Mouse (Mus musculus): Measurements from ENCODE around the gene Exoc6. TPM values are rescaled to one million over a fixed set of nuclear protein-coding genes. Genes with fewer than 3 reads are reported as not detected.

Exoc6 gene
- polyA plus RNA-seq, 1 experiment from 2014 or later: 13.7 TPM

DNA sequence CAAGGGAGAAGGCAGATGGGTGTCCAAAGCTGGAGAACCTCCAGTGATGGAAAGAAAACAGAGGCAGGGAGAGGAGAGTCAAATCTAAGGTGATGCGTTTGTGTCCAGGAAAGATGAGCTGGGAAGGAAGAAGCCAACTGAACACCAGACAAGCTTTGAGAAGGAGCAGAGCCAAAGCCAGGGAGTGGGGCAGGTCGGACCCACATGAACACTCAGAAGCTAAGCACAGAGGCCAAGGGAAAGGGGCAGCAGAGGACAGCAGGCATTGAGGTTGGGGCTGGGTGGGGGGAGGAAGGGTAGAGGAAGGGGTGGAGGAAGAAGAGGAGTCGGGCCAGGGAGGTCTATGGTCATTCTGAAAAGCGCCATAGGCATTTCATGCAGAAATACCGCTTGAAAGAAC is 17.0 kb upstream of the Exoc6 start:
- H3K4me3 ChIP-seq (ENCODE audit: low read length): no peak overlapping the region
- no peaks in the 10 kb centered on the region for H3K9me3 ChIP-seq (ENCODE audit: control insufficient read depth, low read length)
- H3K27ac ChIP-seq (ENCODE audit: low read length): no peak overlapping the region
- no peak overlapping the region for H3K4me2 ChIP-seq (ENCODE audit: low read depth, low read length)
- no peak for ATAC-seq (ENCODE audit: low read depth)
- 66% methylated on average over 5 of the region's 5 CpGs for WGBS
- H3K36me3 ChIP-seq (ENCODE audit: control insufficient read depth, insufficient read depth, low read length): no peaks in the 10 kb centered on the region
- no peaks in the 10 kb centered on the region for H3K27me3 ChIP-seq (ENCODE audit: control insufficient read depth, insufficient read depth, low read depth, low read length)
- H3K9ac ChIP-seq (ENCODE audit: low read length): no peak overlapping the region
- H3K4me1 ChIP-seq (replicated peaks; ENCODE audit: control insufficient read depth, insufficient read depth, low read length): no peaks in the 10 kb centered on the region

DNA sequence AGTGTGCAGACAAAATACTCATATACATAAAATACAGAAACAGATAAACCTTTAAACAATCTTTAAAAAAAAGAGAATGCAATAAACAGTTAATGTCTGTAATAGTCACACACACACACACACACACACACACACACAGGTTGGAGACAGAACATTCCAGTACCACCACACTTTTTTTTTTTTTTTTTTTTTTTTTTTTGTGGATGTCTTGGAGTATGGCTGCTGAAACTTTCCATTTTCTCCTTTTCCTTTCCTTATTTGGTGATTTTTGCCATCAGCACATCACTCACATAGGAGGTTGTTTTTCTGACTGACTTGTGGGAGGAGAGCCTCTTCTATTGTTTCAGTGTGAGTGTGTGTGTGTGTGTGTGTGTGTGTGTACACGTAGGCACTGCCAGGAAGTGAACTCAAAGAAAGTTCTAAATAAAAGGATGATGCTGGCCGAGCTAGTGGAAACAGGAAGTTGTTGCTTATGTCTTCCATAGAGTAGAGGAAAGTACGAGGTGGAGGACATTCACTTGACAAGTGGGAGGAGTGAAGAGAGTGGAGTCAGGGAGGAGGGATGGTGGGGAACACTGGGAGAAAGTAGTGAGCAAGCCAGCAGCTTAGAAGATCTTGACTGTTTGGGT is 15.4 kb upstream of the Exoc6 start:
- Histone ChIP-seq H3K4me1 (replicated peaks; ENCODE audit: control insufficient read depth, insufficient read depth, low read length) (no peaks in the 10 kb centered on the region; the same call in 1 of the 2 replicates), H3K4me2 (ENCODE audit: low read depth, low read length) (no peak overlapping the region), H3K27ac (ENCODE audit: low read length) (no peak overlapping the region; the same call in 1 of the 2 replicates), H3K36me3 (ENCODE audit: control insufficient read depth, insufficient read depth, low read length) (no peaks in the 10 kb centered on the region), H3K9me3 (ENCODE audit: control insufficient read depth, low read length) (no peaks in the 10 kb centered on the region), H3K4me3 (ENCODE audit: low read length) (no peak overlapping the region), H3K27me3 (ENCODE audit: control insufficient read depth, insufficient read depth, low read depth, low read length) (no peaks in the 10 kb centered on the region), H3K9ac (ENCODE audit: low read length) (no peak overlapping the region)
- WGBS: 17% methylated on average over 3 of the region's 3 CpGs
- peak; percentile 72 for ATAC-seq (ENCODE audit: low read depth)

DNA sequence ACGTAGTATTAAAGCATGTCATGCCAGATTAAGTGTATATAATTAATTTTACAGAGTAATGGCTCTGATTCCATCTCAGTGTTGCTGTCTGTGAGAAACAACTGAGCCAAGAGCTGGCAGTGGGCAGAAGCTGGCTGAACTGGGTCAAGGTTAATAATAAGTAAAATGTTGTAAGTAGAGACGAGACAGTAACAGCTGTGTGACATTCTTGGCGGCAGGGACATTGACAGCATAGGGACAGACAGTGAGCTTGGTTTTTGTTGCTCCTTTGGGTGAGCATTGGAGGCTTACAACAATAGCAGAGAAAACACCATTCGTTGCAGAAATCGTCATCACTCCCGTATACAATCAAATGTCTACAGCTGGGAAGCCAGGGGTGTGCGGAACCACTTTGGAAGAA is 13.8 kb upstream of the Exoc6 start:
- 52% methylated on average over 7 of the region's 7 CpGs for WGBS
- H3K27ac ChIP-seq (ENCODE audit: low read length): no peak overlapping the region
- no peaks in the 10 kb centered on the region for H3K36me3 ChIP-seq (ENCODE audit: control insufficient read depth, insufficient read depth, low read length)
- H3K4me3 ChIP-seq (ENCODE audit: low read length): no peak overlapping the region
- no peaks in the 10 kb centered on the region for H3K27me3 ChIP-seq (ENCODE audit: control insufficient read depth, insufficient read depth, low read depth, low read length)
- H3K4me1 ChIP-seq (replicated peaks; ENCODE audit: control insufficient read depth, insufficient read depth, low read length): no peaks in the 10 kb centered on the region; the same call in 1 of the 2 replicates
- H3K9ac ChIP-seq (ENCODE audit: low read length): no peak overlapping the region
- no peak overlapping the region for H3K4me2 ChIP-seq (ENCODE audit: low read depth, low read length)
- H3K9me3 ChIP-seq (ENCODE audit: control insufficient read depth, low read length): no peaks in the 10 kb centered on the region
- peak; percentile 77 for ATAC-seq (ENCODE audit: low read depth)

DNA sequence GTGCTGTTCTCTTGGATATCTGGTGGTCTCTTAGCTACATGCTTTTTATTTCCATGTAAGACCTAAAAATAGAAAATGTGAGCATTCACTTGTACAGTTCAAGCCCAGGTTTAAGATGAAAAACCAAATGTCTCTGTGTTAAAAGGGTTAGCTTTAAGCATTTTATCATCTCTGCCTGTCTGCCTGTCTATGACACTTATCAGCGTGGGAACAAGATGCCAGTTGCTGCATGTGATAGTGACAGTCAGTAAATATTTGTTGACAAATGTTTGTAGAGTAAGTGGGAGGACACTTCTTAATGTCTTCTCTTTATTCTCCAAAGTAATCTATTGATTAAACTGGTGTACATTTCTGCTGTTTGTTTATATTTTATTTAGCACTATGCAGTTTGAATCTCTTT is 12.5 kb upstream of the Exoc6 start:
- H3K4me2 ChIP-seq (ENCODE audit: low read depth, low read length): no peak overlapping the region
- H3K9me3 ChIP-seq (ENCODE audit: control insufficient read depth, low read length): no peaks in the 10 kb centered on the region
- WGBS: 55% methylated on average over 1 of the region's 1 CpGs
- H3K27me3 ChIP-seq (ENCODE audit: control insufficient read depth, insufficient read depth, low read depth, low read length): no peaks in the 10 kb centered on the region
- H3K27ac ChIP-seq (ENCODE audit: low read length): no peak overlapping the region
- no peak overlapping the region for H3K9ac ChIP-seq (ENCODE audit: low read length)
- H3K4me3 ChIP-seq (ENCODE audit: low read length): no peak overlapping the region
- H3K4me1 ChIP-seq (replicated peaks; ENCODE audit: control insufficient read depth, insufficient read depth, low read length): no peaks in the 10 kb centered on the region; the same call in 1 of the 2 replicates
- H3K36me3 ChIP-seq (ENCODE audit: control insufficient read depth, insufficient read depth, low read length): no peaks in the 10 kb centered on the region
- no peak for ATAC-seq (ENCODE audit: low read depth)

DNA sequence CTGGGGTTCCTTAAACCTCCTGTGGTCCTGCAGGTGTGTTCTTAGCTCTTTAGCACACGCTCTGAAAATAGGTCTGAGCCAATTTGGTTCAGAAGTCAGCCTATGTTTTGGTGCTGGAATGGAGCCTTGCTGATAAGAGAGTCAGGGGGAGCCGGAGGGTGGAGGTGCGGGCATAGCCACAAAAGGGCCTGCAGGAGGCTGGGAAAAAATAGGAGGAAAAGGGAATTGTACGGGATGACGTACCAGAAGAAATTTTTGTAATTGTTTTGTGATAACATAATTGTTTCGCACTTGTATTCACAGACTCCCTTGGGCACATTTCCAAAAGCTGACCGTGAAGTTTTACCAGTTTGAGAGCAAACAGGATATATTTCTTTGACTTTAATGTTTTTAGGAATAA is 10.0 kb upstream of the Exoc6 start:
- ATAC-seq (ENCODE audit: low read depth): no peak; the same call in 1 of the 2 replicates
- H3K4me3 ChIP-seq (ENCODE audit: low read length): no peak overlapping the region
- H3K36me3 ChIP-seq (ENCODE audit: control insufficient read depth, insufficient read depth, low read length): no peaks in the 10 kb centered on the region
- H3K9me3 ChIP-seq (ENCODE audit: control insufficient read depth, low read length): no peaks in the 10 kb centered on the region
- no peaks in the 10 kb centered on the region; the same call in 1 of the 2 replicates for H3K4me1 ChIP-seq (replicated peaks; ENCODE audit: control insufficient read depth, insufficient read depth, low read length)
- no peak overlapping the region for H3K4me2 ChIP-seq (ENCODE audit: low read depth, low read length)
- H3K27ac ChIP-seq (ENCODE audit: low read length): no peak overlapping the region
- H3K9ac ChIP-seq (ENCODE audit: low read length): no peak overlapping the region
- no peaks in the 10 kb centered on the region for H3K27me3 ChIP-seq (ENCODE audit: control insufficient read depth, insufficient read depth, low read depth, low read length)
- WGBS: 16% methylated on average over 7 of the region's 7 CpGs

DNA sequence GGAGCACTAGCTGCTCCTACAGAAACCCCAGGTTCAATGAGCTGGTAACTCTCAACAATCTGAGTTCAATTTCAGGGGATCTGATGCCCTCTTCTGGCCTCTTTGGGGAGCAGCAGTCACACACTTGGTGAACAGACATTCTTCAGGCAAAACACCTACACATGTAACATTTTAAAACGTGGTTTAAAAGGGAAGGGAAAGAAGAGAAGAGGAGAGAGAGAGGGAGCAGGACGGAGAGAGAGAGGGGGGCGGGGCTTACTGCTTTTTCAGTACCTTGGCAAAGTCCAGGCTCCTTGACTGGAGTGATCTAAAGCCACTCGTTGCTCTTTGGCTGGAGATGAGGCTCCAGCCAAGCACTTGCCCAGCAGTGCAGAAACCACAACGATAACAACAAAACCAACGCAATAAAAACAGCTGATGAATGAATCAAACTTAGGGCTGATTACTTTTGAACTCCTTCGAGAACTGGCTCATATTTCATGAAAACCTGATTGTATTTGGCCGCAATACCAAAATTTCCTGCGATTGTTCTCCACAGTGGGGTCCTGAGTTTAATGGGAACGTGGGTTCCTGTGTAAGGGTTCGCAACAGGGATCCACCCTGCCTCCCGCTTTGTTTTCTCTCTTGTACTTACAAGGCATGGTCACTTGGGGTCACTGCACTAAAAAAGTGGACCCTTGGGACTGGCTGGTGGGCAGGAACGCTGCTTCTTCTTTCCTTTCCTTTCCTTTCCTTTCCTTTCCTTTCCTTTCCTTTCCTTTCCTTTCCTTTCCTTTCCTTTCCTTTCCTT is 6.5 kb upstream of the Exoc6 start:
- ATAC-seq (ENCODE audit: low read depth): no peak
- H3K27me3 ChIP-seq (ENCODE audit: control insufficient read depth, insufficient read depth, low read depth, low read length): no peaks in the 10 kb centered on the region
- H3K4me3 ChIP-seq (ENCODE audit: low read length): no peak overlapping the region
- no peak overlapping the region for H3K9ac ChIP-seq (ENCODE audit: low read length)
- H3K9me3 ChIP-seq (ENCODE audit: control insufficient read depth, low read length): no peaks in the 10 kb centered on the region
- H3K4me2 ChIP-seq (ENCODE audit: low read depth, low read length): no peak overlapping the region
- H3K36me3 ChIP-seq (ENCODE audit: control insufficient read depth, insufficient read depth, low read length): no peaks in the 10 kb centered on the region
- 50% methylated on average over 13 of the region's 13 CpGs for WGBS
- no peaks in the 10 kb centered on the region; the same call in 1 of the 2 replicates for H3K4me1 ChIP-seq (replicated peaks; ENCODE audit: control insufficient read depth, insufficient read depth, low read length)
- peak overlapping the region; percentile 40; the same call in 1 of the 2 replicates for H3K27ac ChIP-seq (ENCODE audit: low read length)

DNA sequence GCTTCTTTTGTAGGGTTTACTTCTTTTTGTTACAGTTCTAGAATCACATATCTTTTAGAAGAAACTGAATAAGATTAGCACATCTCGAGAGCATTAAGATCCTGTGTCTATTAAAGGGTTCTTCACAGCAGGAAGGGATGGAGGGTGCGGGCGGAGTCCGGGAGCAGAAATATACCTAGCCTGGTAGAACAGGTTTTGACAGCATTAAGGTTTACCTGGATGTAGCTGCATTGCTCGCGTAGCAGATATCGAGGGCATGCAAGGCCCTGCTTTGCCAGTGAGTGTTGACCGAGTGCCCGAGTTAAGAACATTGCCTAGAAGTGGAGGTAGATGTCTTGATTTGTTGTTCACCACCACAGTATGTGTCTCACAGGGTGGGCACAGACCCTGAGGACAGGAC is 5.7 kb upstream of the Exoc6 start:
- Histone ChIP-seq H3K4me2 (ENCODE audit: low read depth, low read length) (no peak overlapping the region), H3K27me3 (ENCODE audit: control insufficient read depth, insufficient read depth, low read depth, low read length) (no peaks in the 10 kb centered on the region), H3K4me1 (replicated peaks; ENCODE audit: control insufficient read depth, insufficient read depth, low read length) (no peaks in the 10 kb centered on the region; the same call in 1 of the 2 replicates), H3K36me3 (ENCODE audit: control insufficient read depth, insufficient read depth, low read length) (no peaks in the 10 kb centered on the region), H3K4me3 (ENCODE audit: low read length) (no peak overlapping the region), H3K9me3 (ENCODE audit: control insufficient read depth, low read length) (no peaks in the 10 kb centered on the region), H3K27ac (ENCODE audit: low read length) (no peak overlapping the region), H3K9ac (ENCODE audit: low read length) (no peak overlapping the region)
- 75% methylated on average over 9 of the region's 9 CpGs for WGBS
- ATAC-seq (ENCODE audit: low read depth): no peak

DNA sequence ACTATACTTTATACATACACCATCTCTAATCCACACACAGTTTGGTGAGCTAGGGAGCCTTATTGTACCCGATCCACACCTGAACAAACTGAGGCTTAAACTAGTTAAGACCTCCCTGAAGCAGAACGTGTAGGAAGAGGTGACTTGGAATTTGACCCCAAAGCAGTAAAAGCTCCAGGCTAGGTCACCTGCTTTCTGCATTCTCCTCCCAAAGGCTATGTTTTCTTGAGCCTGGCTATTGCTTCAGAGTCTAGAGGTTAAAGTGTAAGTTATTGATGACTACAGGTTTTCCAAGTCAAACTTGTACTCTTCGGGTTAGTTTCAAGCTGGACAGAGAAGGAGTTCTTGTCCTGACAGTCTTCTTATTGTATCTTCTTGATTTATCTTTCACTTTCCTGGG is 5.0 kb upstream of the Exoc6 start:
- no peak for ATAC-seq (ENCODE audit: low read depth)
- H3K4me1 ChIP-seq (replicated peaks; ENCODE audit: control insufficient read depth, insufficient read depth, low read length): no peaks in the 10 kb centered on the region; the same call in 1 of the 2 replicates
- no peaks in the 10 kb centered on the region for H3K9me3 ChIP-seq (ENCODE audit: control insufficient read depth, low read length)
- H3K27ac ChIP-seq (ENCODE audit: low read length): no peak overlapping the region
- no peaks in the 10 kb centered on the region for H3K27me3 ChIP-seq (ENCODE audit: control insufficient read depth, insufficient read depth, low read depth, low read length)
- H3K4me3 ChIP-seq (ENCODE audit: low read length): no peak overlapping the region
- H3K9ac ChIP-seq (ENCODE audit: low read length): no peak overlapping the region
- 61% methylated on average over 3 of the region's 3 CpGs for WGBS
- no peak overlapping the region for H3K4me2 ChIP-seq (ENCODE audit: low read depth, low read length)
- no peaks in the 10 kb centered on the region for H3K36me3 ChIP-seq (ENCODE audit: control insufficient read depth, insufficient read depth, low read length)

DNA sequence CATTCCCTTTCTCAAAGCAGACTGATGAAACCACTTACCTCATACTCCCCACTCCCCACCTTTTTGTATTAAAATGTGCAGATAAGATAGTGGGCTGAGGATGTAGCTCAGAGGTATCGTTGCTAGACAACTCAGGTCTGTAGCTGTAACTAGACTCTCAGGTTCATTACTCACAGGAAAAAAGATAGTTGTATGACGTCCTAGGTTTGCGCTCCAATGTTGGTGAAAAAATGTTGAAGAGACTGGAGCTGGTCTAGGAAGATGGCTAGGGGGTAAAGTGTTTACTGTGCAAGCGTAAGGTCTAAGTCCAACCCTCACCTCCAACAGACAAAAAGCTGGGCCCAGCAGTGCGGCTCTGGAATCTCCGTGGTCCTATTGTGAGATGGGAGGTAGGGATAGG is 4.5 kb upstream of the Exoc6 start:
- Histone ChIP-seq H3K9ac (ENCODE audit: low read length) (no peak overlapping the region), H3K36me3 (ENCODE audit: control insufficient read depth, insufficient read depth, low read length) (no peaks in the 10 kb centered on the region), H3K4me1 (replicated peaks; ENCODE audit: control insufficient read depth, insufficient read depth, low read length) (peaks cover under 1% of the 10 kb centered on the region; the same call in 1 of the 2 replicates), H3K4me3 (ENCODE audit: low read length) (no peak overlapping the region), H3K27ac (ENCODE audit: low read length) (no peak overlapping the region), H3K9me3 (ENCODE audit: control insufficient read depth, low read length) (no peaks in the 10 kb centered on the region), H3K4me2 (ENCODE audit: low read depth, low read length) (no peak overlapping the region), H3K27me3 (ENCODE audit: control insufficient read depth, insufficient read depth, low read depth, low read length) (no peaks in the 10 kb centered on the region)
- no peak for ATAC-seq (ENCODE audit: low read depth)
- WGBS: 73% methylated on average over 6 of the region's 6 CpGs

Data from lung, embryonic 16.5 days (tissue).